Mouse (Mus musculus) myocyte (in vitro differentiated cells): ENCODE measurements at regions not wholly inside any gene's neighbourhood (a gene's known extent, or its start where the extent isn't known, plus 50 kb on each side); places are given as distances from the start of the nearest gene placed in this dataset.

ENCODE experiments used
- H3K27me3 ChIP-seq: one replicate; pipeline ENCODE4 v1.6.1; 2011; ENCODE audit not compliant: control insufficient read depth, insufficient read depth, insufficient read length
- H3K36me3 ChIP-seq: one replicate; pipeline ENCODE4 v1.6.1; 2011; ENCODE audit not compliant: control insufficient read depth, insufficient read depth
- H3K4me2 ChIP-seq: one replicate; pipeline ENCODE4 v1.6.1; 2011; ENCODE audit warnings: low read depth, control low read depth
- H3K4me3 ChIP-seq: one replicate; pipeline ENCODE4 v1.5.1; 2011; ENCODE audit warnings: mild to moderate bottlenecking, control low read depth, moderate library complexity
- H3K79me2 ChIP-seq: one replicate; pipeline ENCODE4 v1.6.1; 2011; ENCODE audit not compliant: control insufficient read depth, insufficient read depth
- H3ac ChIP-seq: one replicate; pipeline ENCODE4 v1.6.1; 2011; ENCODE audit not compliant: control insufficient read depth, insufficient read length
- CEBPB ChIP-seq: IDR thresholded peaks from 2 replicates; pipeline ENCODE4 v1.6.1; 2011; ENCODE audit warnings: mild to moderate bottlenecking, moderate library complexity; ENCODE audit not compliant: poor library complexity, insufficient read depth, severe bottlenecking
- E2F4 ChIP-seq: IDR thresholded peaks from one replicate; pipeline ENCODE4 v1.6.1; 2011; ENCODE audit warnings: mild to moderate bottlenecking, control low read depth, moderate library complexity; ENCODE audit not compliant: insufficient read depth
- MAX ChIP-seq: IDR thresholded peaks from one replicate; pipeline ENCODE4 v1.6.1; 2011; ENCODE audit warnings: low read depth, mild to moderate bottlenecking, control low read depth
- MYOD1 ChIP-seq, 3 experiments: IDR thresholded peaks; one replicate each; pipeline ENCODE4 v1.6.1; 2011; ENCODE audit warnings: control low read depth in 2 of 3, low read depth in 2 of 3, mild to moderate bottlenecking in 2 of 3, moderate library complexity in 1 of 3; ENCODE audit not compliant: insufficient read length in 2 of 3, control insufficient read depth in 1 of 3
- MYOG ChIP-seq, 3 experiments: IDR thresholded peaks; one replicate each; pipeline ENCODE4 v1.6.1; 2011; ENCODE audit warnings: control low read depth in 2 of 3, low read depth in 2 of 3, mild to moderate bottlenecking in 2 of 3; ENCODE audit not compliant: insufficient read length in 2 of 3, control insufficient read depth in 1 of 3, insufficient read depth in 1 of 3
- POLR2A ChIP-seq: IDR thresholded peaks from one replicate; pipeline ENCODE4 v1.6.1; 2011; ENCODE audit warnings: low read depth, mild to moderate bottlenecking, control low read depth, moderate library complexity; ENCODE audit not compliant: insufficient read length
- POLR2AphosphoS2 ChIP-seq: IDR thresholded peaks from one replicate; pipeline ENCODE4 v1.6.1; 2011; ENCODE audit warnings: low read depth, control low read depth; ENCODE audit not compliant: insufficient read length
- REST ChIP-seq: IDR thresholded peaks from one replicate; pipeline ENCODE4 v1.6.1; 2011; ENCODE audit warnings: mild to moderate bottlenecking, control low read depth, moderate library complexity; ENCODE audit not compliant: insufficient read depth, insufficient read length
- SRF ChIP-seq: IDR thresholded peaks from one replicate; pipeline ENCODE4 v1.6.1; 2011; ENCODE audit warnings: low read depth; ENCODE audit not compliant: control insufficient read depth, insufficient read length
- TCF12 ChIP-seq: IDR thresholded peaks from one replicate; pipeline ENCODE4 v1.6.1; 2011; ENCODE audit warnings: mild to moderate bottlenecking, control low read depth; ENCODE audit not compliant: poor library complexity, insufficient read depth, severe bottlenecking
- TCF3 ChIP-seq: IDR thresholded peaks from one replicate; pipeline ENCODE4 v1.6.1; 2011; ENCODE audit warnings: low read depth, control low read depth; ENCODE audit not compliant: insufficient read length
- USF1 ChIP-seq: IDR thresholded peaks from one replicate; pipeline ENCODE4 v1.6.1; 2011; ENCODE audit warnings: low read depth, mild to moderate bottlenecking, control low read depth, moderate library complexity

GRCm38 (mm10) chr1:119259455-119259854, 162.6 kb downstream of the Inhbb start:
- Histone ChIP-seq H3K79me2 (no peaks in the 10 kb centered on the region), H3ac (no peak overlapping the region), H3K27me3 (no peaks in the 10 kb centered on the region), H3K4me3 (no peak overlapping the region), H3K36me3 (no peaks in the 10 kb centered on the region), H3K4me2 (no peak overlapping the region)
- no peak for TF ChIP-seq TCF3
- TF ChIP-seq CEBPB = 0 out of 2 replicates have a peak, but pooled peaks have one; percentile 35

GRCm38 (mm10) chr1:119256769-119257168, 165.3 kb downstream of the Inhbb start:
- TF ChIP-seq TCF12 (no peak), USF1 (no peak), E2F4 (no peak), CEBPB (no peak), MYOG (IDR thresholded peaks at IDR 0.05; ENCODE audit: control insufficient read depth in 1 of 3, insufficient read depth in 1 of 3, insufficient read length in 2 of 3, low read depth in 2 of 3) (no peak), MYOD1 (IDR thresholded peaks at IDR 0.05; ENCODE audit: control insufficient read depth in 1 of 3, insufficient read length in 2 of 3, low read depth in 2 of 3) (peak in 2 of 3 experiments; percentile 43 to 59), TCF3 (no peak)
- no peaks in the 10 kb centered on the region for H3K79me2 ChIP-seq
- H3K4me2 ChIP-seq = no peak overlapping the region
- no peaks in the 10 kb centered on the region for H3K27me3 ChIP-seq
- no peak overlapping the region for H3ac ChIP-seq
- H3K4me3 ChIP-seq = no peak overlapping the region
- H3K36me3 ChIP-seq = no peaks in the 10 kb centered on the region

- no peak overlapping the region for H3K4me2 ChIP-seq
- H3K79me2 ChIP-seq = no peaks in the 10 kb centered on the region
- no peaks in the 10 kb centered on the region for H3K27me3 ChIP-seq
- H3K36me3 ChIP-seq = no peaks in the 10 kb centered on the region
- no peak overlapping the region for H3K4me3 ChIP-seq
- TF ChIP-seq REST = no peak
- no peak for TF ChIP-seq TCF3
- no peak for TF ChIP-seq SRF
- no peak for TF ChIP-seq MYOG (IDR thresholded peaks at IDR 0.05; ENCODE audit: control insufficient read depth in 1 of 3, insufficient read depth in 1 of 3, insufficient read length in 2 of 3, low read depth in 2 of 3)
- TF ChIP-seq POLR2AphosphoS2 = no peak
- no peak for TF ChIP-seq USF1
- no peak overlapping the region for H3ac ChIP-seq
These were observed 166.0 kb downstream of the Inhbb start for GRCm38 (mm10) chr1:119256097-119256473.

- H3K79me2 ChIP-seq = no peaks in the 10 kb centered on the region
- no peaks in the 10 kb centered on the region for H3K36me3 ChIP-seq
- H3K27me3 ChIP-seq = no peaks in the 10 kb centered on the region
- no peak overlapping the region for H3K4me3 ChIP-seq
- H3K4me2 ChIP-seq = no peak overlapping the region
- no peak overlapping the region for H3ac ChIP-seq
- TF ChIP-seq E2F4 = no peak
- no peak for TF ChIP-seq CEBPB
- TF ChIP-seq POLR2AphosphoS2 = no peak
- TF ChIP-seq USF1 = no peak
- no peak for TF ChIP-seq MYOD1 (IDR thresholded peaks at IDR 0.05; ENCODE audit: control insufficient read depth in 1 of 3, insufficient read length in 2 of 3, low read depth in 2 of 3)
- TF ChIP-seq REST = no peak
- TF ChIP-seq MYOG (IDR thresholded peaks at IDR 0.05; ENCODE audit: control insufficient read depth in 1 of 3, insufficient read depth in 1 of 3, insufficient read length in 2 of 3, low read depth in 2 of 3) = no peak
- TF ChIP-seq MAX = no peak
- TF ChIP-seq POLR2A = no peak
- TF ChIP-seq SRF = no peak
- TF ChIP-seq TCF3 = no peak
These were observed 166.5 kb downstream of the Inhbb start for GRCm38 (mm10) chr1:119255386-119256096.

- H3K36me3 ChIP-seq = no peaks in the 10 kb centered on the region
- no peaks in the 10 kb centered on the region for H3K79me2 ChIP-seq
- H3ac ChIP-seq = no peak overlapping the region
- H3K4me3 ChIP-seq = no peak overlapping the region
- no peak for TF ChIP-seq REST
- TF ChIP-seq TCF12 = no peak
- TF ChIP-seq TCF3 = no peak
- no peak for TF ChIP-seq SRF
- TF ChIP-seq POLR2AphosphoS2 = no peak
- no peak for TF ChIP-seq E2F4
- TF ChIP-seq MAX = no peak
- no peak for TF ChIP-seq MYOG (IDR thresholded peaks at IDR 0.05; ENCODE audit: control insufficient read depth in 1 of 3, insufficient read depth in 1 of 3, insufficient read length in 2 of 3, low read depth in 2 of 3)
- TF ChIP-seq USF1 = no peak
- no peak for TF ChIP-seq MYOD1 (IDR thresholded peaks at IDR 0.05; ENCODE audit: control insufficient read depth in 1 of 3, insufficient read length in 2 of 3, low read depth in 2 of 3)
- TF ChIP-seq POLR2A = no peak
- TF ChIP-seq CEBPB = no peak
- no peaks in the 10 kb centered on the region for H3K27me3 ChIP-seq
- no peak overlapping the region for H3K4me2 ChIP-seq
These were observed 167.1 kb downstream of the Inhbb start for GRCm38 (mm10) chr1:119254928-119255327.
